In the genomic region with DNA sequence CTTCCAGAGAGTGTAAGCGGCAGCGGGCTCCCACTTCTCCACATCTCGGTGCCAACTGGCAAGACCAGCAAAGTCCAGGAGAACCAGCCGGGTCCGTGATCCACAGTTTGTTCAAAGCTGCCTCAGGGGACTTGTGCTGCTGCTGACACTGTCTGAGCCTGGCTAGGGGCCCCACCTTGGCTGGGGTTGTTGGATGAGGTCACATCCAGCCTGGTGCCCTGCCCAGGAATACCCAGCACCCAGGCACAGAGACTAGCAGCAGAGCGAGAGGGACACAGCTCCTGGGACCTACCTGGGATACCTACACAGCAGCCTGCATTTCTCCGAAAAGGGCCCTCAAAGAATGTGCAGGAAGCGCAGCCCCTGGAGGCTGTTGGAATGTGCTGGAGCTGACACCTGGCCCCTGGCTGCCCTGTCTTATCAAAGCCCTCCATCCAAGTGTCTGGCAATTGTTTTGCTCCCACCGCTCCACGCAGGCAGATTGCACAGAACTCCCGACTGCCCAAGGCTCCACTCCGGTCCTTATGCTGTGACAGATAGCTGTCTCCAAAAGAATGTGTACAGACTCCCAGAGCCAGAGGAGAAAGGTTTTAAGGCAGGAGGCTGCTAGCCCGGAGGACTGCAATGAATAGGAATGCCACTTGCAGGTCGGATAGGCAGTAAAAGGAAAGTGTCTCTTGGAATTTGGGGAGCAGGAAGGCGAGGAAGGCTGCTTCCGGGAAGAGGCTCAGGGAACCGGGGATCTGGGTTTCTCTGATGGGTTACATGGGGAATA, we compare ENCODE assay signal across 8 mouse cellular contexts. TPM values are rescaled to one million over a fixed set of nuclear protein-coding genes. Genes with fewer than 3 reads are reported as not detected.
DNase-seq lines count a peak whose midpoint lies in the region; ATAC-seq and TF ChIP-seq lines count a peak whose summit lies in the region.

No protein-coding gene starts in this region.

- peak overlapping the region; percentile 78 for H3K27ac ChIP-seq in heart, embryonic 15.5 days
- peak overlapping the region; percentile 78; the same call in 1 of the 2 replicates for H3K27ac ChIP-seq in limb, embryonic 15.5 days
- no peak overlapping the region for H3K27ac ChIP-seq in midbrain, postnatal 0 days (ENCODE audit: low read depth, low read length)

- no peak for TF ChIP-seq POLR2A in brain, embryonic 14.5 days (IDR thresholded peaks at IDR 0.05; ENCODE audit: borderline replicate concordance, extremely low read depth, insufficient read depth, insufficient read length, poor library complexity, severe bottlenecking)

- peaks cover 52% of the 10 kb centered on the region for H3K4me1 ChIP-seq in heart, embryonic 15.5 days (replicated peaks)
- peaks cover 55% of the 10 kb centered on the region for H3K4me1 ChIP-seq in limb, embryonic 15.5 days
- H3K4me1 ChIP-seq in midbrain, postnatal 0 days (ENCODE audit: insufficient read depth, low read length), result no peaks in the 10 kb centered on the region; the same call in 1 of the 2 replicates

- WGBS in heart, embryonic 15.5 days, result 5% methylated on average over 17 of the region's 17 CpGs
- 9% methylated on average over 17 of the region's 17 CpGs for WGBS in limb, embryonic 15.5 days
- 19% methylated on average over 17 of the region's 17 CpGs for WGBS in midbrain, postnatal 0 days

- no peaks in the 10 kb centered on the region for H3K9me3 ChIP-seq in heart, embryonic 15.5 days (replicated peaks)
- H3K9me3 ChIP-seq in limb, embryonic 15.5 days, result no peaks in the 10 kb centered on the region
- H3K9me3 ChIP-seq in midbrain, postnatal 0 days (ENCODE audit: low read length), result no peaks in the 10 kb centered on the region

- peak overlapping the region; percentile 72 for H3K9ac ChIP-seq in heart, embryonic 15.5 days
- peak overlapping the region; percentile 64 for H3K9ac ChIP-seq in limb, embryonic 15.5 days
- H3K9ac ChIP-seq in midbrain, postnatal 0 days (replicated peaks; ENCODE audit: low read length, poor library complexity, severe bottlenecking), result peak overlapping the region; percentile 44

- no peaks in the 10 kb centered on the region for H3K27me3 ChIP-seq in heart, embryonic 15.5 days
- 0 out of 2 replicates have a peak, but pooled peaks cover 10% of the 10 kb centered on the region for H3K27me3 ChIP-seq in limb, embryonic 15.5 days
- peaks cover 11% of the 10 kb centered on the region; the same call in 1 of the 2 replicates for H3K27me3 ChIP-seq in midbrain, postnatal 0 days (ENCODE audit: insufficient read depth, low read length)

- peak overlapping the region; percentile 71 for H3K4me3 ChIP-seq in heart, embryonic 15.5 days
- peak overlapping the region; percentile 62 for H3K4me3 ChIP-seq in limb, embryonic 15.5 days
- peak overlapping the region; percentile 52 for H3K4me3 ChIP-seq in midbrain, postnatal 0 days (ENCODE audit: low read depth, low read length)

- no peak for ATAC-seq in cerebellum, adult (ENCODE audit: insufficient number of reproducible peaks, low FRiP score, low TSS enrichment)
- ATAC-seq in heart, embryonic 15.5 days (replicated peaks; ENCODE audit: insufficient number of reproducible peaks, insufficient read depth, low FRiP score, low read depth), result no peak
- ATAC-seq in limb, embryonic 15.5 days (ENCODE audit: insufficient number of reproducible peaks, low FRiP score, low TSS enrichment, low read depth), result no peak
- ATAC-seq in midbrain, postnatal 0 days (ENCODE audit: low FRiP score), result no peak

- peak overlapping the region; percentile 94 for H3K4me2 ChIP-seq in heart, embryonic 15.5 days
- peak overlapping the region; percentile 91 for H3K4me2 ChIP-seq in limb, embryonic 15.5 days
- peak overlapping the region; percentile 80 for H3K4me2 ChIP-seq in midbrain, postnatal 0 days (ENCODE audit: low read depth, low read length, poor library complexity, severe bottlenecking)

- H3K36me3 ChIP-seq in heart, embryonic 15.5 days, result no peaks in the 10 kb centered on the region
- no peaks in the 10 kb centered on the region for H3K36me3 ChIP-seq in limb, embryonic 15.5 days
- H3K36me3 ChIP-seq in midbrain, postnatal 0 days (ENCODE audit: insufficient read depth, low read length), result no peaks in the 10 kb centered on the region

- peak; percentile 52 to 68 for DNase-seq in cerebellum, postnatal 10 days
- DNase-seq in brain, embryonic 14.5 days (ENCODE audit: low read depth), result peak; percentile 46
- no peak for DNase-seq in midbrain, postnatal 0 days (ENCODE audit: low spot score)
- DNase-seq in right cerebral cortex, adult 18-20 months, result no peak
- DNase-seq in testis, postnatal 10 days (ENCODE audit: low spot score), result no peak

- no peak for TF ChIP-seq CTCF in brain, embryonic 14.5 days (IDR thresholded peaks at IDR 0.05; ENCODE audit: borderline replicate concordance, extremely low read depth, insufficient read depth, insufficient read length)
- TF ChIP-seq CTCF in midbrain, postnatal 0 days (IDR thresholded peaks at IDR 0.05), result no peak

RNA-seq across cellular contexts. Expression of a gene that starts 0.8 kb away (rescaled TPM):
- 82.4 and 85.0 TPM in 2 replicates for polyA plus RNA-seq in brain, embryonic 14.5 days (2012; rRNA removed)
- polyA plus RNA-seq in heart, embryonic 15.5 days (2015; fragmentation: Nextera tagmentation; extraction: Ambion mirVana), result 22.9 and 31.6 TPM in 2 replicates
- 28.2 and 32.1 TPM in 2 replicates for polyA plus RNA-seq in limb, embryonic 15.5 days (2015; fragmentation: Nextera tagmentation; extraction: Ambion mirVana)
- 154 and 155 TPM in 2 replicates for total RNA-seq in midbrain, postnatal 0 days (2014; rRNA removed)
- 95.0 and 104 TPM in 2 replicates for polyA plus RNA-seq in midbrain, postnatal 0 days (2015; fragmentation: Nextera tagmentation; extraction: Ambion mirVana)

RNA-seq across cellular contexts. Expression of a gene that starts 18.0 kb away (rescaled TPM):
- 98.3 and 144 TPM in 2 replicates for polyA plus RNA-seq in brain, embryonic 14.5 days (2012; rRNA removed)
- polyA plus RNA-seq in heart, embryonic 15.5 days (2015; fragmentation: Nextera tagmentation; extraction: Ambion mirVana), result 107 and 122 TPM in 2 replicates
- 121 and 122 TPM in 2 replicates for polyA plus RNA-seq in limb, embryonic 15.5 days (2015; fragmentation: Nextera tagmentation; extraction: Ambion mirVana)
- 62.5 and 70.5 TPM in 2 replicates for total RNA-seq in midbrain, postnatal 0 days (2014; rRNA removed)
- polyA plus RNA-seq in midbrain, postnatal 0 days (2015; fragmentation: Nextera tagmentation; extraction: Ambion mirVana), result 93.3 and 101 TPM in 2 replicates

RNA-seq across cellular contexts. Expression of a gene that starts 37.1 kb away (rescaled TPM):
- polyA plus RNA-seq in brain, embryonic 14.5 days (2012; rRNA removed), result 81.3 and 82.0 TPM in 2 replicates
- polyA plus RNA-seq in heart, embryonic 15.5 days (2015; fragmentation: Nextera tagmentation; extraction: Ambion mirVana), result 77.7 and 88.6 TPM in 2 replicates
- 81.8 and 82.8 TPM in 2 replicates for polyA plus RNA-seq in limb, embryonic 15.5 days (2015; fragmentation: Nextera tagmentation; extraction: Ambion mirVana)
- total RNA-seq in midbrain, postnatal 0 days (2014; rRNA removed), result 60.6 and 62.7 TPM in 2 replicates
- 162 and 164 TPM in 2 replicates for polyA plus RNA-seq in midbrain, postnatal 0 days (2015; fragmentation: Nextera tagmentation; extraction: Ambion mirVana)

RNA-seq across cellular contexts. Expression of a gene that starts 37.2 kb away (rescaled TPM):
- 60.1 and 62.3 TPM in 2 replicates for polyA plus RNA-seq in brain, embryonic 14.5 days (2012; rRNA removed)
- 163 and 166 TPM in 2 replicates for polyA plus RNA-seq in heart, embryonic 15.5 days (2015; fragmentation: Nextera tagmentation; extraction: Ambion mirVana)
- polyA plus RNA-seq in limb, embryonic 15.5 days (2015; fragmentation: Nextera tagmentation; extraction: Ambion mirVana), result 74.6 and 81.5 TPM in 2 replicates
- 101 and 110 TPM in 2 replicates for total RNA-seq in midbrain, postnatal 0 days (2014; rRNA removed)
- 46.5 and 54.8 TPM in 2 replicates for polyA plus RNA-seq in midbrain, postnatal 0 days (2015; fragmentation: Nextera tagmentation; extraction: Ambion mirVana)

RNA-seq across cellular contexts. Expression of a gene that starts 42.6 kb away (rescaled TPM):
- polyA plus RNA-seq in brain, embryonic 14.5 days (2012; rRNA removed), result 9.0 and 11.1 TPM in 2 replicates
- polyA plus RNA-seq in heart, embryonic 15.5 days (2015; fragmentation: Nextera tagmentation; extraction: Ambion mirVana), result 18.6 and 25.1 TPM in 2 replicates
- 39.5 and 41.8 TPM in 2 replicates for polyA plus RNA-seq in limb, embryonic 15.5 days (2015; fragmentation: Nextera tagmentation; extraction: Ambion mirVana)
- total RNA-seq in midbrain, postnatal 0 days (2014; rRNA removed), result 5.4 and 6.1 TPM in 2 replicates
- polyA plus RNA-seq in midbrain, postnatal 0 days (2015; fragmentation: Nextera tagmentation; extraction: Ambion mirVana), result 3.6 and 3.7 TPM in 2 replicates

Comparison
In these comparisons a context has a peak if more than half of its experiments do, and no peak if none do; other contexts are left out.
1. DNase-seq: peak in cerebellum, postnatal 10 days (2 of 2) and brain, embryonic 14.5 days (single experiment); none in midbrain, postnatal 0 days (single experiment), right cerebral cortex, adult 18-20 months (single experiment) and testis, postnatal 10 days (single experiment).
2. Peak in every context shown above with its lines, with median percentiles within 50 percentile points of each other: H3K4me2 ChIP-seq, H3K4me3 ChIP-seq and H3K9ac ChIP-seq.